Mouse (Mus musculus) neural tube, embryonic 11.5 days (tissue): ENCODE data around the gene Nptx1. TPM values are rescaled to one million over a fixed set of nuclear protein-coding genes. Genes with fewer than 3 reads are reported as not detected.
A peak's percentile ranks its signal among the peaks of the same experiment; 100 is the strongest.

ENCODE experiments used
- ATAC-seq: fragments of 200-750 bp; cut with Nextera tagmentation; 2 replicates; pipeline ENCODE4 v1.8.0; 2017; ENCODE audit warnings: moderate number of reproducible peaks, mild to moderate bottlenecking, moderate TSS enrichment, moderate library complexity; ENCODE audit not compliant: insufficient read depth, low FRiP score, low TSS enrichment
- DNase-seq: peaks from one replicate; pipeline ENCODE4 v3.0.0-alpha.2; 2015; ENCODE audit warnings: low spot score
- H3K27ac ChIP-seq: fragments of 300-500 bp; sonication (generic); 2 replicates; pipeline ENCODE4 v1.5.1; 2014; ENCODE audit warnings: low read depth, mild to moderate bottlenecking, low read length
- H3K27me3 ChIP-seq: fragments of 300-500 bp; sonication (generic); 2 replicates; pipeline ENCODE4 v1.6.1; 2014; ENCODE audit warnings: mild to moderate bottlenecking, low read length, mixed read lengths; ENCODE audit not compliant: control insufficient read depth, insufficient read depth
- H3K36me3 ChIP-seq: fragments of 300-500 bp; sonication (generic); 2 replicates; pipeline ENCODE4 v1.6.1; 2014; ENCODE audit warnings: mild to moderate bottlenecking, low read length, moderate library complexity, mixed read lengths; ENCODE audit not compliant: control insufficient read depth, insufficient read depth
- H3K4me1 ChIP-seq: fragments of 300-500 bp; sonication (generic); 2 replicates; pipeline ENCODE4 v1.6.1; 2014; ENCODE audit warnings: low read length, mixed read lengths; ENCODE audit not compliant: control insufficient read depth, insufficient read depth
- H3K4me2 ChIP-seq: fragments of 300-500 bp; sonication (generic); 2 replicates; pipeline ENCODE4 v1.6.1; 2014; ENCODE audit warnings: low read depth, mild to moderate bottlenecking, moderate library complexity
- H3K4me3 ChIP-seq: fragments of 300-500 bp; sonication (generic); 2 replicates; pipeline ENCODE4 v1.5.1; 2014; ENCODE audit warnings: low read depth, low read length
- H3K9ac ChIP-seq: fragments of 300-500 bp; sonication (generic); 2 replicates; pipeline ENCODE4 v1.6.1; 2014; ENCODE audit warnings: mild to moderate bottlenecking, low read length
- H3K9me3 ChIP-seq: fragments of 300-500 bp; sonication (generic); 2 replicates; pipeline ENCODE4 v1.6.1; 2016; ENCODE audit warnings: low read length; ENCODE audit not compliant: control insufficient read depth
- WGBS: fragments of 180-500 bp; shearing (Covaris S2); extraction: QIAGEN DNeasy Blood & Tissue Kit; methylation state at CpG from one replicate; pipeline ENCODE4 v1.1.7; 2014; 5-methylcytosine and 5-hydroxymethylcytosine counted together
- polyA plus RNA-seq: library from polyadenylated mRNA; unstranded; fragments of >200 nt; fragmentation: Nextera tagmentation; extraction: Ambion mirVana; gene quantifications from 2 replicates; pipeline ENCODE4 v1.2.1, GENCODE M21; 2014

Gene Nptx1
- polyA plus RNA-seq, 1 experiment from 2014 or later: 8.3 TPM

GRCm38 (mm10) chr11:119566188-119566587 is 18.6 kb upstream of the Nptx1 start:
- Histone ChIP-seq H3K9ac (no peak overlapping the region), H3K4me3 (no peak overlapping the region), H3K27me3 (0 out of 2 replicates have a peak, but pooled peaks cover 2% of the 10 kb centered on the region), H3K36me3 (no peaks in the 10 kb centered on the region), H3K4me1 (0 out of 2 replicates have a peak, but pooled peaks cover 2% of the 10 kb centered on the region), H3K4me2 (no peak overlapping the region), H3K9me3 (no peaks in the 10 kb centered on the region), H3K27ac (no peak overlapping the region)
- ATAC-seq (no peak), DNase-seq (no peak)
- 55% methylated on average over 5 of the region's 5 CpGs for whole genome bisulfite sequencing

DNA sequence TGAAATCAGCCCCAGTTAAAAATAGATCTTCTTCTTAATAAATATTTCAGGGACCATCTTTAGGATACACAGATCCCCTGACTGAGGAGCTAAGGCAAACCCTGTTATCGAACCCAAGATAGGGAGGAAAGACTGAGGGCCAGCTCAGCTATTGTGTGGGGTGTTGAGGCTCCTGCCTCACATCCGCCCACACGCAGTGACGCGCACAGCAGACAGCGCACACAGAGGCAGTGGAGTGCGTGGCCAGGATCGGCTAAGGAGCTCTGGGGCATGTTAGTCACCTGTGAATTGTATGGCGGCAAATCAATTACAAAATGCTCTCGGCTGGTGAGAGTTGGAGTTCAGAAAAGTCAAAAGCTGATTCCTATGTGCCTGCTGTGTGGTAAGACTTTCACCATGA is 18.1 kb upstream of the Nptx1 start:
- WGBS: 53% methylated on average over 10 of the region's 10 CpGs

GRCm38 (mm10) chr11:119565021-119565420 is 17.5 kb upstream of the Nptx1 start:
- no peak overlapping the region for H3K27ac ChIP-seq
- H3K4me2 ChIP-seq: no peak overlapping the region
- WGBS: 70% methylated on average over 7 of the region's 7 CpGs
- 0 out of 2 replicates have a peak, but pooled peaks cover 2% of the 10 kb centered on the region for H3K27me3 ChIP-seq
- ATAC-seq (no peak), DNase-seq (no peak)
- no peak overlapping the region for H3K4me3 ChIP-seq
- 0 out of 2 replicates have a peak, but pooled peaks cover 2% of the 10 kb centered on the region for H3K4me1 ChIP-seq
- no peak overlapping the region for H3K9ac ChIP-seq
- no peaks in the 10 kb centered on the region for H3K9me3 ChIP-seq
- H3K36me3 ChIP-seq: no peaks in the 10 kb centered on the region

More for the DNA sequence above, 18.1 kb upstream of the Nptx1 start:
- Histone ChIP-seq H3K4me2 (no peak overlapping the region), H3K4me1 (0 out of 2 replicates have a peak, but pooled peaks cover 2% of the 10 kb centered on the region), H3K27ac (no peak overlapping the region), H3K36me3 (no peaks in the 10 kb centered on the region), H3K9me3 (no peaks in the 10 kb centered on the region), H3K27me3 (0 out of 2 replicates have a peak, but pooled peaks cover 2% of the 10 kb centered on the region), H3K4me3 (no peak overlapping the region), H3K9ac (no peak overlapping the region)
- ATAC-seq (no peak), DNase-seq (no peak)

- WGBS: 88% methylated on average over 10 of the region's 10 CpGs
- H3K36me3 ChIP-seq: no peaks in the 10 kb centered on the region
- 0 out of 2 replicates have a peak, but pooled peaks cover 2% of the 10 kb centered on the region for H3K27me3 ChIP-seq
- ATAC-seq (no peak), DNase-seq (no peak)
- no peak overlapping the region for H3K27ac ChIP-seq
- H3K4me3 ChIP-seq: no peak overlapping the region
- no peaks in the 10 kb centered on the region for H3K9me3 ChIP-seq
- H3K9ac ChIP-seq: no peak overlapping the region
- H3K4me2 ChIP-seq: no peak overlapping the region
- H3K4me1 ChIP-seq: 0 out of 2 replicates have a peak, but pooled peaks cover 2% of the 10 kb centered on the region
These were observed 16.8 kb upstream of the Nptx1 start for GRCm38 (mm10) chr11:119564383-119564782.

DNA sequence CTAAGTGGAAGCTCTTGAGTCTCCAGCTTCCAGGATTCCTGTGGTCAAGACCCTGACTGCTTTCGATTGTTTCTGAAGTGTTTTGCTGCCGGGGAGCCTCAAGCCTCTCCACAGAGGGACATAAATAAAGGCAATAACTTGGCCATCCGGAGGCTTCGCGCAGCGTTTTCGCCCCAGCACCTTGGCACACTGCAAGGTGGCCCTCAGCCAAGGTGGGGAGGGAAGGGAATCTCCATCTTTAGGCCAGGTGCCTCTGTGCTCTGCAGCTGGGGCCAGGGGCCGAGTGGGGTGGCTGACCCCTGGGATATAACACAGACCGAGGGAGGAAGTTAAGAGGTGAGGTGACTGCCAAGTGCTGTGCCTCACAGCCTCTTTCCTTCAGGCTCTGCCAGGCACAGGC is 15.6 kb upstream of the Nptx1 start:
- no peak overlapping the region for H3K4me2 ChIP-seq
- H3K36me3 ChIP-seq: no peaks in the 10 kb centered on the region
- peaks cover 7% of the 10 kb centered on the region for H3K4me1 ChIP-seq
- peak overlapping the region; percentile 11; the same call in 1 of the 2 replicates for H3K27ac ChIP-seq
- no peaks in the 10 kb centered on the region for H3K9me3 ChIP-seq
- 50% methylated on average over 9 of the region's 9 CpGs for WGBS
- H3K27me3 ChIP-seq: 0 out of 2 replicates have a peak, but pooled peaks cover 2% of the 10 kb centered on the region
- H3K9ac ChIP-seq: no peak overlapping the region
- no peak overlapping the region for H3K4me3 ChIP-seq
- DNase-seq (no peak), ATAC-seq (no peak)

GRCm38 (mm10) chr11:119562286-119562685 is 14.7 kb upstream of the Nptx1 start:
- H3K9ac ChIP-seq: no peak overlapping the region
- H3K4me3 ChIP-seq: no peak overlapping the region
- WGBS: 11% methylated on average over 6 of the region's 6 CpGs

DNA sequence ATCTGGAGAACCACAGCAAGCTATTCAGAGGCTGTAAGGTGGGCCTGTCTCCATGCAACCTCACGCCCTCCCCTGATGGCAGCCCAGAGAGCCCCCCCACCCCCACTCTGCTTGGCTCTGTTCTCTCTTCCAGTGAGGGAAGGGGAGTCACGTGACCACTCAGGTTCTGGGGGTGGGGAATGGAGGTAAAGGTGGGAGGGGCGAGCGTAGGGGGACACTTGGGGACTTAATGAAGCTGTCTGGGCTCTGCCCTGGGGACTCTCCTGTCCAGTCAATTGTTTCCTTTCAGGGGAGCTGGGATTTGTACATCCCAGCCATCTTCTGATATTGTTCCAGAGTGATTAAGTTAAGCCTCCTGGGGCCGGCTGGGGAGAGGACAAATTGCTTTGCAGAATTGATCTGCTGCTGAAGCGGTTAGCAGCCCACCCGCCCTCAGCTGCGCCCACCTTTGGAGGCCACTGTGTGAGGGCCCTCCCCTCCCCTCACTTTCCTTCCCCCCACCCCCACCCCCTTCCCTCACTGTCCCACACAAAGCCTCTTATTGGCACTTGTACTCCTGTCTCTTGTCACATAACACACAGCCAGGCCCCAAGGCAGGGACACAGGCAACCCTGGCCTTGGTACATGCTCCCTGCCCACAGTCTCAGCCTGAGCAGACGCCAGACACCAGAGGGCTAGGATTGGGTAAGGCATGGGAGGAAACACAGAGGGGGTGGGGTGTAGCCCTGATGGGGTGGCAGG is 11.5 kb upstream of the Nptx1 start:
- peak overlapping the region; percentile 35 for H3K9ac ChIP-seq
- WGBS: 7% methylated on average over 9 of the region's 9 CpGs
- no peaks in the 10 kb centered on the region for H3K9me3 ChIP-seq
- peak overlapping the region; percentile 27 for H3K4me2 ChIP-seq
- H3K4me1 ChIP-seq: peaks cover 8% of the 10 kb centered on the region
- peak overlapping the region; percentile 83 for H3K27ac ChIP-seq
- H3K27me3 ChIP-seq: no peaks in the 10 kb centered on the region
- peak; percentile 80 for DNase-seq
- H3K36me3 ChIP-seq: no peaks in the 10 kb centered on the region
- ATAC-seq: peak; percentile 78
- 0 out of 2 replicates have a peak overlapping the region, but pooled peaks have one; percentile 1 for H3K4me3 ChIP-seq

More at GRCm38 (mm10) chr11:119562286-119562685, 14.7 kb upstream of the Nptx1 start:
- DNase-seq (no peak), ATAC-seq (no peak)
- H3K9me3 ChIP-seq: no peaks in the 10 kb centered on the region
- H3K27ac ChIP-seq: no peak overlapping the region
- H3K4me2 ChIP-seq: no peak overlapping the region
- 0 out of 2 replicates have a peak, but pooled peaks cover 2% of the 10 kb centered on the region for H3K27me3 ChIP-seq
- H3K36me3 ChIP-seq: no peaks in the 10 kb centered on the region
- peaks cover 8% of the 10 kb centered on the region for H3K4me1 ChIP-seq

DNA sequence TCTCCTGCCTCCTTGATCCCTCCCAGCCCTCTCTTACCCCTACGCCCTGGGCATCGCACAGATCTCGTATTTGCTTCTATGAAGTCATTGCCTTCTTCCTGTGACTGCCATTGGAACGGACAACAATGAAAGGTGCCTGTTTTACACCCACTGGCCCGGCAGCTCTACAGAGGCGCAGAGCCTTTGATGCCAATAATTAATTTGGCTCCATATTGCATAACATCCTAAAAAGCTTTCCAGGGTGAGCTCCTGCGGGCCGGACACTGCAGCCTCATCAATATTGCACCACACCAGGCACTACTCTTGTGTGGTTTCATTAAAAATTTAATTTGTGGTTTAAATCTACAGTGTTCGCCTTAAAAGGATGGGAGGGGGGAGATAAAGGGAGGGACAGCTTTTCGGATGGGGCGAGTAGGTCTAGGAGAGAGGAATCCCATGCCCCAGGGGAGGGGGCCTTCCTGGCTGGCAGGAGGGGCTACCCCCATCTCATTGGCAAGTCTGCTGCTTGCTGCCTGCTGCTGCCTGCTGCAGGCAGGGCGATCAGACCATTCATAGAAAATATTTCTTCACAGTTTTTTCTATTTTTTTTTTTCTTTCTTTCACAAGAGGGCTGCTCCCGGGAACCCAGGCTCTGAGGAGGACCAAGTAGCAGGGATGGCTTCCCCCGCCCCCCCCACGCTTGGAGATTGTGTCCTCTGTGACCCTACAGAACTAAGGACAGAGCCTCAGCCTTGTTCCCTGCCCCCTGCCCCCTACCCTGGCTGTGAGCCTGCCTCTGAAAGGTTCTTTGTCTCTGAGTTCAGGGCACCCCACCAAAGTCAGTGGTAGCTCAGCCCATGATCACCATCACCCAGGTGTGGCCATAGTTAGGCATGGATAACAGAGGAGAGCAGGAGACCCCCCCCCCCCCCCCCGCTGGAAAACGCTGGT is 10.7 kb upstream of the Nptx1 start:
- ATAC-seq (peak; percentile 62), DNase-seq (peak; percentile 57)
- peak overlapping the region; percentile 83 for H3K27ac ChIP-seq
- peaks cover 8% of the 10 kb centered on the region for H3K4me1 ChIP-seq
- H3K27me3 ChIP-seq: no peaks in the 10 kb centered on the region
- no peaks in the 10 kb centered on the region for H3K36me3 ChIP-seq
- 17% methylated on average over 15 of the region's 17 CpGs for WGBS
- H3K4me3 ChIP-seq: 0 out of 2 replicates have a peak overlapping the region, but pooled peaks have one; percentile 1
- H3K4me2 ChIP-seq: peak overlapping the region; percentile 27
- peak overlapping the region; percentile 43 for H3K9ac ChIP-seq
- no peaks in the 10 kb centered on the region for H3K9me3 ChIP-seq
